Mouse (Mus musculus): Measurements from ENCODE around the gene Vwa3a.

Gene Vwa3a

DNA sequence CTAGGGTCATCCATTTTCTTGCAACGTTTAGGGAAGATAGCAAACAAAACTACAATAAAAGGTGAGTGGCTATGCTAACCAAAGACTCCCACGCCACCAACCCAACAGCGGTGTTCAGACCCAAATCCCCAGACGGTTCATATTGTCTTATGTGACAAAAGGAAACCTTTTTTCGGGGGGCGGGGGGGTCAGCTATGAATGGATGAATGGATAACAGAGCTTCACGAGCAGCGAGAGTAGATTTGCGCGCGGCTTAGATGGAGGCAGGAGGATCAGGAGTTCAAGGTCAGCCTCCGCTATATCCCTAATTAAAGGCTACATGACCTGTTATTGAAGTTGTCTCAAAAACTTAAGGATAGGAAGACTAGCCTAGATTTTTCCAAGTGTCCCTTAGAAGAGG, 97.2 kb downstream of the Vwa3a start:
- DNase-seq (ENCODE audit: low spot score), result peak; percentile 69

DNA sequence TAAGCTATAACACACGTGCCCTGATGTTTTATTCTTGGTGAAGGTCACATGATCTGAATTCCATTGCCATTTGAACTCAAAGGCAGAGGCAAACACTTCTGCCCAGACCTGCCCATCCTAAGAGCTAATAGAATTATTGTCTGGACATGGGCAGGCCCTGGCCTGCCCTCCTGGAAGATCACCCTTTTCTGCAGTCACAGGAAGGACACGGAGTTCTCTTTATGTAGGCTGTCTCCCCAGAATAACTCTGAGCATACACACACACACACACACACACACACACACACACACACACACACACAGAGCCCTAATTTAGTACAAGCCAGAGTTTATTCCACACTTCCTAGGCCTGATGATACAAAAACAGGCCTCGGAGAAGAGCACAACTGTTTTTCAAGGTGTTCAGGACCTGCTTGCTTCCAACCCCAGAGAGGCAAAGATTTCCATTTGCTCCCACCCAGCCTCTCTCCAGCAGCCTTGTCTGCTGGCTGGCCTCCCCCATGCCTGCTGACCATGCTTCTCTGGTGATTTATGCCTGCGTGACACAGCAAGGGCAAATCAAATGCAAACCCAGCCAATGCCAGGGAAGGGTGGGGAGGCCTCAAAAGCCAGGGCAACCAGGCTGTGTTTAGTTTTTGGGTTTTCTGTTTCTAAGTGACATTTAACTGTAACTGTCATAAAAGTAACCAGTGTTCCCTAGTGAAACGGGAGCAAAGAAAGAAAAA, 99.5 kb downstream of the Vwa3a start:
- no peak for DNase-seq (ENCODE audit: low spot score)

DNA sequence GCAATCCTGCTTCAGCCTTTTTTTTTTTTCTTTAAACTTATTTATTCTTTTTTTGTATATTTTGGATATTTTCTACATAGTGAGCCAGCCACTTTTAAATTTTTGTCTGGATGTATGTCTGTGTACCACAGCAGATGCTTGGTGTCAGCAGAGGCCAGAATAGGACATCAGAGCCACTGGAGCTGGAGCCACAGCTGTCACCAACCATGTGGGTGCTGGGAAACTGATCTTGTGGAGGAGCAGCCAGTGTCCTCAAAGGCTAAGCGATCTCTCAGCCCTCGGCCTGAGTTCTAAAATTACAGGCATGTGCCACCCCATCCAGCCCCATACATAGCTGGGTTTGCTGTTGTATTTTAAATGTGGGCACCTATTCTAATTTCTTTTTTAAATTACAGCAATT, 100.7 kb downstream of the Vwa3a start:
- DNase-seq (ENCODE audit: low spot score), result no peak

DNA sequence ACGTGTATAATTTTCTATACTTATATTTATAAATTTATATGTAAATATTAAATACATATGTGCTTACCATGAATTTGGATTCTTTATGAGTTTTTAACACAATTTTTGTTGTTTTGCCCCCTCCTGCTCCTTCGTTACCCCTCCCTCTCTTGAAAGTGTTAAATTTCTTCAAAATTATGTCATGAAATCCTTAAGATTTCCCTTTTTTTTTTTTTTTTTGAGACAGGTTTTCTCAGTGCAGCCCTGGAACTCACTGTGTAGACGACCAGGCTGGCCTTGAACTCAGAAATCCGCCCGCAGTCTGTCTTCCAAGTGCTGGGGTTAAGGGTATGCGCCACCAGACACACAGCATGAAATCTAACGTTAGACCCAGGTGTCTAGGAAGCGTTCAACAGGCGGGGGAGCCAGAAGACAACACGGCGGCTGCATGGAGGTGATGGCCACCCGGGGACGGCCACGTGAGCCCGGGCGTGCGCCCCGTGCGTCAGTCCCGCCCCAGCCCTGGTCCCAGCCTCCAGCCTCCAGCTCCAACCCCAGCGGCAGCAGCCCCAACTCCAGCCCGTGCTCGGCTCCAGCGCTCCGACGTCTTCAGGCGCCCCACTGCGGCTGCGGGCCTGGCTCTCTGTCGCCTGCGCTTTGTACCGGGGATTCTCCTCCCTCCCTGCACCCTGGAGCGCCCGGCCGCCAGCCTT, 103.4 kb downstream of the Vwa3a start, which contains the start of gene Eef2k:
TSS of gene Eef2k (plus strand) at position 487 of the 692 bp plus-strand sequence.
- DNase-seq (ENCODE audit: low spot score), result peak; percentile 94

DNA sequence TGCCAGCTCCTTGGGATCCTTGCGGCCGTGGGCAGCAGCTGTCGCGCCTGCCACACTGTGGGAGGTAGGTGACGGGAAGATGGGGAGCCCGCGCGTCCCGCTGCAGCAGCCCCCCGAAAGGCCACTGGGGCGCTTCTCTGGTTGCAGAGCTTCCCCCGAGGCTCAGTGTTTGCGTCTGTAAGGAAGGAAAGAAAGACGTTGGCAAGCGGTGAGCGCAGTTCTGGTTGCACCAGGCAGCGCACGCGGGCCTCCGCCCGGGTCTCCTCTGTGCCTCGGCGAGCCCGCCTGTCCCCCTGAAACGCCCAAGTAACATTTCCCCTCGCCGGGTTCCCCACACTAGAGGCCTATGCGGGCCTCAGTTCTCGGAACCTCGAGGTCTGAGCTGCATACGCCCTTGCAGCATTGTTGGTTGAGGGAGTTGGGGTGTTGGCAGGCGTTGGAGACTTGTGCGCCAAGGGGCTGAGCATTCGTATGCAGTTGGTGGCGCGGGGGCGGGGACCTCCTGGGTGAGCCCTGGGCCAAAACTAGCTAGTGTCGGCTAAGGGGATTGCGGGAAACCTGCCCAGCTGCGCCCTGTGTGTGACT, 104.0 kb downstream of the Vwa3a start:
- DNase-seq (ENCODE audit: low spot score), result peak; percentile 84

DNA sequence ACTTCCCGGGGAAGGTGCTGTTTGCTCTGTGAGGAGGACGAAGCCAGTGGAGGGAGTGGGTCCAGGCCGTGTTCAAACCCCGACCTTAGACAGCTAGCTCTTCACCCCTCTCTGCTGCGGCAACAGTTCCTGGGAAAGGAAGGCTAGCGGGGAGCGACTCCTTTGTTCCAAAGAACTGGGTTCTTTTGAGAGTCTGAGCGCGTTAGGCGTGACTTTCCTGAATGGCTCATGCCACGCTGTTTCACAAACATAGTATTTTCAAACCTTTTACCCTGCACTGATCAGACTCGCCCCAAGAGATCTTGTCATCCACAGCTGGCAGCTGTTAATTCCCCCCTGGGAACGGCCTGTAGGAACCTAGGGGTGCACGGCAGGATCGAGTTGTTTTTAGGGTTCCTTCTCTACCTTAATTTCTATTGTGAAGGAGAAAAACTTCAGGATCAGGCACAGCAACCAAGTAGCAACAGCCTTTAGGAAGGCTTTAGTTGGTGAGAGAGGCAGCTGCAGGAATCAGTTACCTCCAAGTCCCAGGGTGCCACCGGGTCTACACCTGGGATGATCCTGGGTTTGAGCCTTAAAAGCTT, 104.8 kb downstream of the Vwa3a start:
- DNase-seq (ENCODE audit: low spot score), result no peak

DNA sequence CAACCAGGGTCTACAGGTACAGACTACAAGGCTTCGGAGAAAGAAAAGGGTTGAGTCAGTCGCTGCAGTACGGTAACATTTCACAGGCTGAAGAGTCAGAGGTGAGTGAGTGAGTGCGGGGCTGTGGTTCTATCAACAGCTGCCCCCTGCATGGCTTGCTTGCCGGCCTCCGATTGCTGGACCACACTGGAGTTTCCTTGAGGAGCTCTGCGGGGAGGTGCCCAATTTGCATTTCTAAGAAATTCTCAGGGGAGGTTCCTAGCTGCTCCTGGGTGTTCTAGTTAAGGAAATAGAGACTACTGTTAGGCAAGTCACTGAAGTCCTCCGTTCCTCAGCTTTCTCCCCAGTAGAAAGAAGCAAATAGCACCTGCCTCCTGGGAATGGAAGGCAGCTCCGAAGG, 105.6 kb downstream of the Vwa3a start:
- no peak for DNase-seq (ENCODE audit: low spot score)

DNA sequence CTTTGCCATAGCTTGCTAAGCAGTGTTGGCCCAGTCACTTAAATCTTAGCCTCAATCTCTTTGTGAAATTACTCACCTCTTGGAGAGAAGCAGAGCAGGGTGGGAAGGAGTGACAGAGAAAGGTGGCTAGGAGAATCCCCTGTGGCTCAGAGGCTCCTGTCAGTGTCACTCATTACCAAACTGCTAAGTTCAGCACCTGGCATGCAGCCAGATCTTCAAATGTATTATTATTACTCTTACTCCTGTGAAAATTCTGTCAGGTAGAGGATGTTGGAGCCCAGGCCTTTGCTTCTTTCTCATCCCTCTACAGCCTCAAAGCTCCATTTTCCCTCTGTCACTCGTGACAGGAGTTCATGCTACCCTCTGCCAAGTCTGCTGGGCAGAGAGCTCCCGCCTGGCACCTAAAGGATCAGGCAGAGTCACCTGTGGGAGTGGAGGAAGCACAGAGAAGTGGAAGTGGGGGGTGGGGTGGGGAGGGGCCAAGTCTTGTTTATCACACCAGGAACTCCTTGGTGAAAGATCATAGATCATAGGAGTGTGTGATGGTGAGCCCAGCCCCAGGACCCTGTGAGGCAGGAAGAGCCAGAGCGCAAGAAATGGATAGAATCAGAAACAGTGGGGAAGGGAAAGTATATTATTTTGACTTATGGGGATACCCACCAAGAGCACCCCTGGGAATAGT, 109.9 kb downstream of the Vwa3a start:
- DNase-seq (ENCODE audit: low spot score), result no peak

DNA sequence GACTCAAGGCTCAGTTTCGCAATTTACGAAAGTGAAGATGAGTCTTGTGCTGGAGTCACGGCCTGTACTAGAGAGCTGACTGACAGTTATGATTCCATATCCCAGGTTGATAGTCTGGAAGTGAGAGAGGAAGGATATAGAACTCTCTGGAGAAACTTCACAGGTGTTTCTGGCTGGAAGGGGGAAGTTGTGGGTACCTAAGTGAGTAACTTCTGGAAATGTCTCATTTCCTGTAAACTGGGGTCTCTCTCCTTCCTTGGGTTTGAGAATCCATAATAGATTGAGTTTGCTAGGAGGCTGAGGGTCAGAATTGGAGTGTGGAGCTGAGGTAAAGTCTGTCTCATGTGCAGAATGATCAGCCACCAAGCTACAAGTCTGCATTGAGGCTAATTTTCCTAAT, 111.0 kb downstream of the Vwa3a start:
- no peak for DNase-seq (ENCODE audit: low spot score)

Measured in c-Kit-positive CD71-positive TER-119-positive erythroid progenitor cells, embryonic 14.5 days (primary cell).